Mouse (Mus musculus) lung, postnatal 4 days (tissue): ENCODE measurements at regions not wholly inside any gene's neighbourhood (a gene's known extent, or its start where the extent isn't known, plus 50 kb on each side); places are given as distances from the start of the nearest gene placed in this dataset.

Source experiments
- DNase-seq, 2 experiments: peaks; one replicate each; pipeline ENCODE4 v3.0.0; 2021

GRCm38 (mm10) chr1:168010416-168010815 lies 321.4 kb downstream of the Lmx1a start:
- no peak for DNase-seq

GRCm38 (mm10) chr1:168012069-168012468 lies 323.0 kb downstream of the Lmx1a start:
- peak; percentile 63 to 82 for DNase-seq

GRCm38 (mm10) chr1:168012611-168013010 lies 323.6 kb downstream of the Lmx1a start:
- peak; percentile 28 to 59 for DNase-seq

DNA sequence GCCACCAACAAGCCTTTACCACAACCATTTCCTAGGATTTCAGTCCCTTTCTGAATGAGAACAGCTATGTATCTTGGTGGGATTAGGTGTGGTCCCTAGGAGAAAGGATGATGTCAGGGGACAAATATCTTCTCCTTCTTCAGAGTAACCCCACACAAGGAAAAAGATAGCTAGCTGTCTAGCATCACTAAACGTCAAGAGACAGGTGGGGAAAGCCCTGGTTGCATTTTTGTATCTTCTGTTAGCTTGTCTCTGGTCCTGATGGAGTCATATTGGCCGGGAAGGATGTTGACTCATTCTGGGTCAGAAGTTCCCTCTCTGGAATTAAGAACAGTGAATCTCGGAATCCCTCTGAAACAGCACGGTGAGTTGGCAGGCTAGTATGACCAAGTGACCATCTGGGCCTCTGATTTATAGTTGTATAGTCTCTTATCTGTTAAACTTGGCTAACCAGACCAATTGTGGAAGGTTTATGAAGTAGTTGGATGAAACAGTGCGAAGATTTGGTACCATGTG lies 327.4 kb downstream of the Lmx1a start:
- no peak for DNase-seq

- DNase-seq, result no peak
Measured at GRCm38 (mm10) chr1:168026481-168026880, 337.4 kb downstream of the Lmx1a start.

DNA sequence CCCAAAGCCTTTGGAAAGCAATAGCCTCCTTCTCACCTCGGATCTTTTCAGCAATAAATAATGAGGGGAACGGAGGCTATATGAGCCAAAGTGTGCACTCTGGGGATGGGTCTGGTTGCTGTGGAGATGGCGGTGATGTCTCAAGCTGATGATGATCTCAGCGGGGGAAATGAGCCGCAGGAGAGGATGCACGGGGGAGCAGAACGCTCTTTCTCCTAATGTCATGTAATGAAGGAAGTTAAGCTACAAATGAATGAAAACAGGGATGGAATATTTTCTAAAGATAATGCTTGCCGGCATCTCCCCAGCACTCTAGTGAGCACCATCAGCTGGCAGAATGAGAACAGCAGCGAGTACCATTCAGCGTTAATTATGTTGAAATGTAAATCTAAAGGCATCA lies 355.7 kb downstream of the Lmx1a start:
- no peak for DNase-seq

DNA sequence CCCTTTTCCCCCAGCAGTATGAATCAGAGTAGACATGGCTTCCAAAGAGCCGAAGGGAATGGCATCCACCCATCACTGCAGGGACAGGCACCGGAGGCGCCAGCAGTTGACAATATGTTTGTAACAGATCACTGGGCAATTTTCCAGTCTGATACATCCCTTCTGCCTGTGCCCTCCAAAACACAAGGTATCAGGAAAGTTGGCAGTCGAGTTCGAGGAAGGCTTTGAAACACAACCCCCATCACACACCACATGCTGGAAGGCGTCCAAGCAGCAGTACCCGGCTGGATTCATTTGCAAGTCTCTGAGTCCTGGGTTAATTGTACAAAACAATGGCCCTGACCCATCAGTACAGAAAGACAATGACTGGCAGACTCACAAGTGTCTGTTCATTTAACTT lies 357.3 kb downstream of the Lmx1a start:
- peak in 1 of 2 experiments; percentile 31 for DNase-seq

GRCm38 (mm10) chr1:168046749-168047148 lies 357.7 kb downstream of the Lmx1a start:
- no peak for DNase-seq

DNA sequence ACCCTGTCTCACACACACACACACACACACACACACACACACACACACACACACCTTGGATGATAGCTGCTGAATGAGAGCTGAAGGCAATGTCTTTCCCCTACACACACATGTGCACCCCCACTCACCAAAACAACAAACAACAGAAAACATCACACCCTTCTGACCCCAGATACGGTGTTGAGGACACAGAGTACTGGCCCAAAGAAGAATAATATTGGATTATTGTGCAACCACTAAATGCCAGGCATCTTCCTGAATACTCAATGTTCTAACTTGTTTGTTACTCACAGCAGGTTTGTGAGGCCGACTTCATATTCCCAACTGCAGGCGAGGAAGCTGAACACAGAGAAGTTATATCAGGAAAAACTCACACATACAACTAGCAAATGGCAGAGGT lies 360.9 kb downstream of the Lmx1a start:
- no peak for DNase-seq

- no peak for DNase-seq
Measured at GRCm38 (mm10) chr1:168056479-168056878, 367.4 kb downstream of the Lmx1a start.

- DNase-seq, result no peak
Measured at GRCm38 (mm10) chr1:168057479-168057878, 368.4 kb downstream of the Lmx1a start.

DNA sequence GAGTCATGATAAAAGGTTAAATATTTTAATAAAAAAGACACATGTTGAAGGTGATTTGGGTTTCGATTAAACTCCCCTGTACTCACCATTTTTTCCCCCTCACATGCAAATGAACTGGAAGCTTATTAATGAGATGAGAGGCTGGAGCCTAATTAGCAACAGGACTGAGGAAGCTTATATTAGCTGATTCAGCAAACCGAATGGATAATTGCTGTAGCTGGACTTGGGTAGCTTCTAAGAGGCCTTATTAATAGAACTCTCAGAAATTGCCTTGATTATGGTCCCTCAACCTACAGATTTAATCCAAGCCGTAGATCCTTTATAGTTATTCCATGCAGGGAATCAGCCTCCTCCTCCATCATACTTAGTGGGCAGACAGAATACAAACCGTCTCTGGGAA lies 369.7 kb downstream of the Lmx1a start:
- no peak for DNase-seq

DNA sequence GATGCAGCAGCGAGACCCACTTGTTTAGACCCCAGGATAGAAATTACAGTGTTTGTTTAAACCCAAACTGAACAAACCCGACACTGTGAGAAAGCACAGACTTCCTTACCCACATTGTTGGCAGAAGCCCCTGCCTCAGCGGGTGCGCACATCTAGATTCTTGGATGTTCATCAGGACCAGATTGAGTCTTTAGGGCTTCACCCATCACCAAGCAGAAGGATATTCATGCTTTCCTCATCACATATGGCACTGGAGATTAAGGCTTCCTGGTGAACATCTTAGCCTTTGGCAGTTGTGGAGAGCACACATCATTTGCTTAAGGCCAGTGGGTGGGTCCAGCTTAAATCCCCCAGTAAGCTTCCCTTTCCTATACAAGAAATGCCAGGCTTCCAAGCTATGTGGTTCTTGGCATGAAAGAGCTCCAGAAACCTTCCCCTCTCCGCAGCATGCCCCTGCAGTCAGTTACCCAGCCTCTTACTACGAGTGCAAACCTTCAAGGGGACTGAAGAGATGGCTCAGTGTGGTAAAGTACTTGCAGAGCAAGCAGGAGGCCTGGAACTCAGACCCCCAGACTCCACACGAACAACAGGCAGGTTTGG lies 367.9 kb downstream of the Pbx1 start:
- DNase-seq, result no peak

GRCm38 (mm10) chr1:168065598-168066041 lies 366.4 kb downstream of the Pbx1 start:
- no peak for DNase-seq

DNA sequence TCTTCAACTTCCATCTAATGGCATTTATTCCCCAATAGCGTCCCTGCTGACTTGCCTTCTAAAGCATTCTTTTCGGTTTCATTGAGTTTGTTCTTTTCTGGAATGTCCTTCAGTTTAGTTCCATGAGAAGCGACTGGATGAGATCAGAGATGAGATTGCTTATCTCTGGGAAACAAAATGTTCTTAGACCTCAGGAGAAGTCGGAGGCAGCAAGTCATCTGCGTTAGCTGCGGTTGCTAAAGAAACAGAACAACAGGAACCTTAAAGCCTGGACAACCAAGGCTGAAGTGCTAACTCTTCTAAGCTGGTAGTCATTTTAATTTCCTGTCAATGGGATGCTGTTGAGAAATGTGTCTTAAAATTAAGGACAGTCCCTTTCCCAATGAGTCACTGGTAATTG lies 365.3 kb downstream of the Pbx1 start:
- no peak for DNase-seq

DNA sequence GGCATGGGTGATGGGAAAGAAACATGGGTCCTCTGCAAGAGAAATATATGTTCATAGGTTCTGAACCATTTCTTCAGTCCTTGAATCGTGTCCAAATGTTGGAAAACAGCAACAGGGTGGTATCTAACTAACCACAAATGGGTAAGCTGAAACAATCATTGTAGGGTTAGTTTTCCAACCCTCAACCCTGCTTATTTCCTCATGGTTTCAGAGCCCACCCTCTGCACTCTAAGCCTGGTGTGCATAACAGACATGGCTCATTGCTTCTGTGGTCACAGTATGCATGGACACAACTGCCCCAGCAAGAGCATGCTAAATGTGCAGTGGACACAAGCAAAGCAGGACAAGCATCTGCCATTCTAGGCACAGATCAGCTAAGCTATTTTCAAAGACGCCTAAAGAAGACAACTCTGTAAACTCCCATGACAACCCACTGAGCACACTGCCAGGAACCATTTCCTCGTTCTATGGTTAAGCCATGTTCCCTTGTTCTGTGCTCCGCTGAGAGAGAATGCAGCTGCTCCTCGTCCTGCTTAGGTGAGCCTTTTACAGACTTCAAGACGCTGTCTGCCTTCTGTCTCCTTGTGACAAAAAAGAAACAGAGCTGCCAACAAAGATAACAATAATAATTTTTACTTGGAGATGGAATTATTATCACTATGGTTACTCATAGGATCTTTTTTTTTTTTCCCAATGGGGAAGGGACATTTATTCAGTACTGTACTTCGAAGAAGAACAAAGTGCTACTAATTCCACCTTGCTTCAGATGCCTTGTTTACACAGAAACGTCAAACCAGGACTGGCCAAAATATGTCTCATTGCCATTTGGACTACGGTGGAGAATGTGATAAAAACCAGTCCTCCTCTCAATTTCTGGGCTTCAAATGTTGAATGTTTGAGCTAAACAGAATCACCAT lies 363.8 kb downstream of the Pbx1 start:
- DNase-seq, result no peak

- DNase-seq, result no peak
Measured at GRCm38 (mm10) chr1:168068920-168069590, 363.0 kb downstream of the Pbx1 start.
